Mouse (Mus musculus): ENCODE data around the gene Fgfr2.

DNA sequence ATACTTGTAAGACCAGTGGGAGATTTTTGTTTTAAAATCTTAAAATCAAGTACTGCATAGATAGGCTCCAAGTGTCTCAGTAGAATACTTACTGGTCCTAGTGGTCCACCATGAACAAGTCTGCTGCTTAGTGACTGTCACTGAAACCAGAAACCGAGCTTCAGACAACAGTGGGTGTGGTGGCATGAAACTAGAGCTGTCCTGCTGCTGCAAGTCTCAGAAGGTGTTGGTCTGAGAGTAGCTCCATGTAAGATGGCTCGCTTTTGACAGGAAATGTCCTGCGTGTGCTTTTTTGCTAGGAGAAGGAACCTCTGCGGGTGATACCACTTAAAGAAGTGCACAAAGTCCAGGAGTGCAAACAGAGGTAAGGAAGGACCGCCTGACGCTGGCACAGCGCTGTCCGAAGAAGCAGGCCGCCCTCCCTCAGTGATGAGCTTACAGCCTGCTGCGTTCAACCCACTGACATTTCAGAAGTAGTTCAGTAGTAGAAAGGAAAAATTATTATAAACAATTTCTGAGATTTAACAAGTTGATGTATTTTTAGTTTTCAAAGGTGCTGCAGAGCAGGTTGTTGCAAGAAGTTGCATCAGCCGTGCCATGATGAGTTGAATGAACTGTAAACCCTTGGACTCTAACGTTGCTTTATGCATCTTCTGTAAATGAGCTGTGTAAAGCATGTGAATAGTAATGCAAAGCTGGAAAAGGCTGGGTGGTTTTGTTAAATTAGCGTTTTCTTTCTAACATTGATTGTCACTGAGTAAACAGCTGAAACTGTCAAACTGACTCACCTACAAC is 2218.4 kb downstream of the Fgfr2 start:
- TF ChIP-seq POLR2A (IDR thresholded peaks at IDR 0.05; ENCODE audit: borderline replicate concordance, extremely low read depth, insufficient read depth, insufficient read length, poor library complexity, severe bottlenecking) (no peak), CTCF (IDR thresholded peaks at IDR 0.05; ENCODE audit: borderline replicate concordance, extremely low read depth, insufficient read depth, insufficient read length) (no peak)

All from brain, embryonic 14.5 days (tissue).